Mouse (Mus musculus) heart, embryonic 12.5 days (tissue): ENCODE results near the gene Ugt1a9. TPM values are rescaled to one million over a fixed set of nuclear protein-coding genes. Genes with fewer than 3 reads are reported as not detected.
"Not testable (repeated sequence)": the region's sequence is repeated elsewhere in the genome, so short reads cannot be mapped to it uniquely, and the experiment has no call there.

Experiments
- ATAC-seq: fragments of 200-750 bp; cut with Nextera tagmentation; 2 replicates; pipeline ENCODE4 v1.8.0; 2017; ENCODE audit warnings: moderate TSS enrichment, moderate library complexity; ENCODE audit not compliant: insufficient number of reproducible peaks, low FRiP score
- H3K27ac ChIP-seq: fragments of 300-500 bp; sonication (generic); 2 replicates; pipeline ENCODE4 v1.5.1; 2016; ENCODE audit warnings: mild to moderate bottlenecking, moderate library complexity; ENCODE audit not compliant: poor library complexity, severe bottlenecking
- H3K27me3 ChIP-seq: fragments of 300-500 bp; sonication (generic); replicated peaks from 2 replicates; pipeline ENCODE4 v1.6.1; 2016; ENCODE audit warnings: mild to moderate bottlenecking, moderate library complexity
- H3K36me3 ChIP-seq: fragments of 300-500 bp; sonication (generic); 2 replicates; pipeline ENCODE4 v1.6.1; 2016; ENCODE audit warnings: mild to moderate bottlenecking, moderate library complexity
- H3K4me1 ChIP-seq: fragments of 300-500 bp; sonication (generic); replicated peaks from 2 replicates; pipeline ENCODE4 v1.6.1; 2016; ENCODE audit warnings: mild to moderate bottlenecking
- H3K4me2 ChIP-seq: fragments of 300-500 bp; sonication (generic); 2 replicates; pipeline ENCODE4 v1.6.1; 2016; ENCODE audit warnings: mild to moderate bottlenecking, moderate library complexity
- H3K4me3 ChIP-seq: fragments of 300-500 bp; sonication (generic); 2 replicates; pipeline ENCODE4 v1.5.1; 2016; ENCODE audit warnings: mild to moderate bottlenecking
- H3K9ac ChIP-seq: fragments of 300-500 bp; sonication (generic); 2 replicates; pipeline ENCODE4 v1.6.1; 2016; ENCODE audit warnings: mild to moderate bottlenecking, moderate library complexity
- H3K9me3 ChIP-seq: fragments of 300-500 bp; sonication (generic); replicated peaks from 2 replicates; pipeline ENCODE4 v1.6.1; 2016; ENCODE audit warnings: mild to moderate bottlenecking, moderate library complexity
- WGBS: fragments of 180-500 bp; shearing (Covaris S2); methylation state at CpG from one replicate; pipeline ENCODE4 v1.1.7; 2016; 5-methylcytosine and 5-hydroxymethylcytosine counted together
- polyA plus RNA-seq: library from polyadenylated mRNA; unstranded; fragments of >200 nt; fragmentation: Nextera tagmentation; extraction: Ambion mirVana; gene quantifications from 2 replicates; pipeline ENCODE4 v1.2.1, GENCODE M21; 2016

The Ugt1a9 gene
- polyA plus RNA-seq, 1 experiment from 2014 or later = not detected

DNA sequence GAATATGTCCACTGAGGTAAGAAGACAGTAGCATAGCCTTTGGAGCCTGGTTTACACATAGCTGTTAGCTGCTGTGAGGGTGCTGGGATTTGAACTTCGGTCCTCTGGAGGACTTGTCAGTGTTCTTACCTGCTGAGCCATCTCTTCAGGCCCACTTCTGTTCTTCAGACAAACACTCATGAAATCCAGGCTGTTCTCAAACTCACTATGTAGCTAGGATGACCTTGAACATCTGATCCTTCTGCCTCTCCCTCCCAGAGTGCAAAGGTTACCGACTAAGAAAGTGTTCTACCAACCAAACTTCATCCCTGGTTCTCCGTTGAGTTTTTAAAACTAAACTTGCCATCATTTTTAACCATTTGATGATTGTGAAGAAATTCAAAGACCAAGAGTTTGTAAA is 66.7 kb downstream of the Ugt1a9 start:
- Histone ChIP-seq H3K9ac (no peak overlapping the region), H3K4me2 (no peak overlapping the region), H3K4me1 (peaks cover 3% of the 10 kb centered on the region; the same call in 1 of the 2 replicates), H3K27ac (no peak overlapping the region), H3K9me3 (no peaks in the 10 kb centered on the region), H3K4me3 (no peak overlapping the region), H3K36me3 (no peaks in the 10 kb centered on the region), H3K27me3 (no peaks in the 10 kb centered on the region)
- no peak for ATAC-seq
- 86% methylated on average over 3 of the region's 3 CpGs for WGBS

DNA sequence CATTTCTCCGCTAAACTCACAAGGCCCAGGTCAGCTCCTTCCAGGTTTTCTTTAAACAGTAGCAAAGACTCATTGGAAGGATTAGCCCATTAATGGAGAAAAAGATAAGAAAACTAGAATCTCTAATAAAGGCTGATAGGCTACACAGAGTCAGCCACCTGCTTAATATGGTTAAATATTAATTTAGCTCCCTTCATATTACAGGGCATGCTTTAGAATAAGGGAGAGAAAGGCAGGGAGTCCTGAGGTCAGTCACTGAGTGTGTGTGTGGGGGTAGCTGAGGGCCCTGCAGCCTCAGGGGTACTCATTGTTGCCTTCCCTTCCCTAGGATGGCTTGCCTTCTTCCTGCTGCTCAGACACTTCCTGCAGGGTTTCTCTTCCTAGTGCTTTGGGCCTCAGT is 67.5 kb downstream of the Ugt1a9 start:
- peaks cover 3% of the 10 kb centered on the region; the same call in 1 of the 2 replicates for H3K4me1 ChIP-seq
- 84% methylated on average over 1 of the region's 1 CpGs for WGBS
- ATAC-seq = no peak
- no peak overlapping the region for H3K9ac ChIP-seq
- H3K4me2 ChIP-seq = no peak overlapping the region
- H3K27ac ChIP-seq = no peak overlapping the region
- no peaks in the 10 kb centered on the region for H3K36me3 ChIP-seq
- H3K27me3 ChIP-seq = no peaks in the 10 kb centered on the region
- H3K9me3 ChIP-seq = no peaks in the 10 kb centered on the region
- H3K4me3 ChIP-seq = no peak overlapping the region

- not testable (repeated sequence) for H3K4me2 ChIP-seq, H3K9ac ChIP-seq, H3K9me3 ChIP-seq, H3K27me3 ChIP-seq, H3K4me3 ChIP-seq, H3K4me1 ChIP-seq, H3K27ac ChIP-seq, H3K36me3 ChIP-seq
- ATAC-seq = peak; percentile 94
- 40% methylated on average over 1 of the region's 1 CpGs for WGBS
Observed at GRCm38 (mm10) chr1:88140492-88140891, 69.9 kb downstream of the Ugt1a9 start.

DNA sequence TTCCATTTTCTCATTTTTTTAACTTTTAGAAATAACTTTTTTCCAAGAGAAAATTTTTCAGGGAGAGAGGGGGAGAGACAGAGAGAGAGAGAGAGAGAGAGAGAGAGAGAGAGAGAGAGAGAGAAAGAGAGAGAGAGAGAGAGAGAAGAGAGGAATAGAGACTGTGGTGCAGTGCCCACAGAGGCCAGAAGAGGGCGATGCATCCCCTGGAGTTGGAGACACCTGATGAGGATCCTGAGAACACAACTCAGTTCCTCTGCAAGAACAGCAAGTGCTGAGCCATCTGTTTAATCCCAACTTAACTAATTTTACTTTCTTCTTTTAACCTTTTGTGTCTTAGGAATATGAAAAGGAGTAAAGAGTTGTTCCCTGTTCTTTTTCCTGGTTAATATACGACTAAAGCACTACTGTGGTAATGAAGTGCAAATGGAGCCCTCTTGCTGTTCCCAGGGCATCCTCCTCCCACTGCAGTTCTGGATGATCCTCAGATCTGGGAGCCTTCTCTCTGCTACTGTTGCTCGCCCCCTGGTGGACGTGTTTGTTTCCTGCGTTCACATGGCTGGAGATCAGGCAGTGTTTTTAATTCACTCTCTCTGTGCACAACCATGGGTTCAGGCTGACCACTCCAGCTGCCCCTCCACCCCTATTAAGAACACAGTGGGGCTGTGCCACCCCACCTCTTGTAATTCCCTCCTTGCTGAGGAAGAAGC is 73.5 kb downstream of the Ugt1a9 start:
- not testable (repeated sequence) for H3K4me1 ChIP-seq, ATAC-seq, H3K27me3 ChIP-seq, H3K4me2 ChIP-seq, H3K9me3 ChIP-seq, H3K36me3 ChIP-seq, H3K4me3 ChIP-seq, H3K27ac ChIP-seq, H3K9ac ChIP-seq
- WGBS = 3% methylated on average over 5 of the region's 5 CpGs

- not testable (repeated sequence) for H3K4me3 ChIP-seq, ATAC-seq, H3K36me3 ChIP-seq, H3K4me1 ChIP-seq, H3K4me2 ChIP-seq, H3K27me3 ChIP-seq, H3K9ac ChIP-seq, H3K27ac ChIP-seq, H3K9me3 ChIP-seq
- WGBS = 59% methylated on average over 2 of the region's 2 CpGs
Observed at GRCm38 (mm10) chr1:88145278-88145677, 74.7 kb downstream of the Ugt1a9 start.

GRCm38 (mm10) chr1:88150133-88150532 is 79.5 kb downstream of the Ugt1a9 start:
- not testable (repeated sequence) for H3K36me3 ChIP-seq, ATAC-seq, H3K4me2 ChIP-seq

DNA sequence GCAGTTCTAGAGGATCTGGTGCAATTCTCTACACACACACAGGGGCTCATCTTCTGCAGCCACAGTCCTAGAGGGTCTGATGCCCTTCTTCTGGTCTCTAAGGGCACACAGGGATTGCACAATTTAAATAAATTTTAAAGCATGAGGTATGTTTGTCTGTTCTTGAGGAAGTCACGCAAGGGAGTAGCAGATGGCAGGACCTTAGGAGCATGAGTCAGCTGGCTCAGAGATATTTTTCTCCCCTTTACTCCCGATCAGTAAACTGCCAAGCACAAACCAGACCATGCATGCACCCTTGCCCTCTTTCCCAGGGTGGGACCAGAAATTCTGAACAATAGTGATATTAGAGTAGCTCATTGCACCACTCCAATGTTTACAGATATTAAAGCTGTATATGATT is 87.8 kb downstream of the Ugt1a9 start:
- no peaks in the 10 kb centered on the region for H3K36me3 ChIP-seq
- H3K27ac ChIP-seq = no peak overlapping the region
- ATAC-seq = no peak
- no peak overlapping the region for H3K4me2 ChIP-seq
- H3K27me3 ChIP-seq = no peaks in the 10 kb centered on the region
- whole genome bisulfite sequencing = 66% methylated on average over 2 of the region's 2 CpGs
- no peak overlapping the region for H3K9ac ChIP-seq
- no peaks in the 10 kb centered on the region for H3K9me3 ChIP-seq
- no peak overlapping the region for H3K4me3 ChIP-seq
- H3K4me1 ChIP-seq = no peaks in the 10 kb centered on the region

More at GRCm38 (mm10) chr1:88150133-88150532, 79.5 kb downstream of the Ugt1a9 start:
- WGBS = 58% methylated on average over 2 of the region's 2 CpGs
- not testable (repeated sequence) for H3K9me3 ChIP-seq, H3K4me1 ChIP-seq, H3K4me3 ChIP-seq, H3K9ac ChIP-seq, H3K27ac ChIP-seq, H3K27me3 ChIP-seq

- Histone ChIP-seq H3K27ac (no peak within 1 kb of the TSS), H3K36me3 (no peaks in the 10 kb centered on the region), H3K4me3 (no peak within 1 kb of the TSS), H3K4me2 (no peak within 1 kb of the TSS), H3K9ac (no peak within 1 kb of the TSS), H3K9me3 (0 out of 2 replicates have a peak, but pooled peaks cover 3% of the 10 kb centered on the region), H3K4me1 (no peaks in the 10 kb centered on the region), H3K27me3 (no peaks in the 10 kb centered on the region)
- 72% methylated on average over 5 of the region's 5 CpGs for WGBS
- no peak for ATAC-seq
Observed at GRCm38 (mm10) chr1:88165711-88166110, 95.1 kb downstream of the Ugt1a9 start, which contains the start of gene Ugt1a5. Gene Ugt1a5, plus strand, starts transcription at chr1:88166012.

GRCm38 (mm10) chr1:88172190-88172589 is 101.6 kb downstream of the Ugt1a9 start:
- not testable (repeated sequence) for H3K27ac ChIP-seq, H3K9ac ChIP-seq, H3K4me1 ChIP-seq, H3K27me3 ChIP-seq, ATAC-seq, H3K36me3 ChIP-seq, H3K4me2 ChIP-seq, H3K4me3 ChIP-seq
- peaks cover 23% of the 10 kb centered on the region for H3K9me3 ChIP-seq
- 75% methylated on average over 7 of the region's 7 CpGs for WGBS

- no peak overlapping the region for H3K9ac ChIP-seq
- no peak overlapping the region for H3K27ac ChIP-seq
- 80% methylated on average over 1 of the region's 1 CpGs for WGBS
- no peaks in the 10 kb centered on the region for H3K36me3 ChIP-seq
- H3K4me3 ChIP-seq = no peak overlapping the region
- no peak for ATAC-seq
- H3K4me1 ChIP-seq = no peaks in the 10 kb centered on the region
- H3K9me3 ChIP-seq = peaks cover 17% of the 10 kb centered on the region
- no peaks in the 10 kb centered on the region for H3K27me3 ChIP-seq
- H3K4me2 ChIP-seq = no peak overlapping the region
Observed at GRCm38 (mm10) chr1:88179657-88180056, 109.1 kb downstream of the Ugt1a9 start.

DNA sequence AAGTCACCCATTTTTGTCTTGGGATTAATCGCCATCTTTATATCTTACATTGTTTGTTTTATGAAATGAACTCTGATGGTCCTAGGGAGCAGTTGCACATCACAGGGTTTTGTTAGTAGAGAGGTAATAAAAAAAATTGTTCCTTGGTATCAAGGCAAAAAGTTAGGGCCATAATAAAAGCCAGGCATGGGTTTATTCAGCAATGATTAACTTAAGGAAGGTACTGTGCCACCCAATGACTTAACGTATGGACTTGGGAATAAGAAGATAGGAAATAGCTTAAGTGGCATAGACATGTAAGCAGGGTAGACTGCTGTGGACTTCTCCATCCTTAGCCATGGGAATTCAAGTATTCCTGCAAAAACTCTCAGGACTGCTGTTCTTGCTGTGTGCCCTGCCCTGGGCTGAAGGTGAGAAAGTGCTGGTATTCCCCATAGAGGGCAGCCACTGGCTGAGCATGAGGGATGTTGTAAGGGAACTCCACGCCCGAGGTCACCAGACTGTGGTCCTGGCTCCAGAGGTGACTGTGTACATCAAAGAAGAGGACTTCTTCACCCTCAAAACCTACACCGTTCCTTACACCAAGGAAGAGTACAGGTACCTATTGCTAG is 115.8 kb downstream of the Ugt1a9 start:
- no peak overlapping the region for H3K27ac ChIP-seq
- ATAC-seq = no peak
- WGBS = 79% methylated on average over 5 of the region's 5 CpGs
- no peaks in the 10 kb centered on the region for H3K4me1 ChIP-seq
- H3K9me3 ChIP-seq = no peaks in the 10 kb centered on the region
- no peak overlapping the region for H3K9ac ChIP-seq
- H3K36me3 ChIP-seq = no peaks in the 10 kb centered on the region
- no peak overlapping the region for H3K4me3 ChIP-seq
- H3K27me3 ChIP-seq = no peaks in the 10 kb centered on the region
- no peak overlapping the region for H3K4me2 ChIP-seq
